Mouse (Mus musculus) spleen, adult 2 months (tissue): Measurements from ENCODE around the gene Ift81.

ENCODE experiments used
- CTCF ChIP-seq: fragments of 200-500 bp; IDR thresholded peaks from 2 replicates; pipeline ENCODE4 v1.5.1; 2011; ENCODE audit warnings: mild to moderate bottlenecking, inconsistent platforms; ENCODE audit not compliant: insufficient read depth, insufficient read length, insufficient replicate concordance; ENCODE audit errors: extremely low read depth
- POLR2A ChIP-seq: fragments of 200-500 bp; IDR thresholded peaks from 2 replicates; pipeline ENCODE4 v1.6.1; 2011; ENCODE audit warnings: low read depth, low read length, inconsistent platforms

DNA sequence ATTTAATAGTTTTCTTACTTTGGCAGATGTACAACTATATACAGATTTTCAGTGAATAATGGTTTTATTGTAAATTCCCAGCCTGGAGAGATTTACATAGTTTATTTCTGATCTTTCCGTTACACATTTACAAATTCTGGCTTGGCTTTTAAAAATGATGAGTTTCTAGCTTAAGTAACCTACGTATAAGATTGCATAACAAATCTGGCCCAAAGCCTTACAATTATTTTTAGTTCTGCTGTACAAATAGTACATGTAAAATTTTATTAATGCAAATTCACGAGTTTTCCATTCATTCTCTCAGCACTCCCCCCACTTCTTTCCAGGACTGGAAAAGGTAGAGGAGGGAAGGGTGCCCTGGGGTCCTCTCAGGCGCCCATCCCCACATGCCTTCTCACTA lies 18.8 kb downstream of the Ift81 start:
- TF ChIP-seq CTCF (no peak), POLR2A (no peak)
